Mouse (Mus musculus) C2C12 (cell line): ENCODE results near the gene 1700042G07Rik. TPM values are rescaled to one million over a fixed set of nuclear protein-coding genes. Genes with fewer than 3 reads are reported as not detected.

ENCODE experiments used
- H3K27me3 ChIP-seq: one replicate; pipeline ENCODE4 v1.6.1; 2011; ENCODE audit not compliant: control insufficient read depth, insufficient read depth, insufficient read length
- H3K36me3 ChIP-seq: one replicate; pipeline ENCODE4 v1.6.1; 2011; ENCODE audit not compliant: control insufficient read depth, insufficient read depth
- H3K4me3 ChIP-seq: one replicate; pipeline ENCODE4 v1.5.1; 2011; ENCODE audit warnings: mild to moderate bottlenecking, control low read depth; ENCODE audit not compliant: poor library complexity, insufficient read depth, severe bottlenecking
- H3K79me2 ChIP-seq: one replicate; pipeline ENCODE4 v1.6.1; 2011; ENCODE audit not compliant: control insufficient read depth, insufficient read depth
- H3K79me3 ChIP-seq: one replicate; pipeline ENCODE4 v1.6.1; 2011; ENCODE audit warnings: low read depth, control low read depth
- H3ac ChIP-seq: one replicate; pipeline ENCODE3; 2011; ENCODE audit warnings: low read depth; ENCODE audit not compliant: control insufficient read depth, insufficient read length
- CEBPB ChIP-seq: IDR thresholded peaks from one replicate; pipeline ENCODE4 v1.6.1; 2011; ENCODE audit warnings: low read depth, mild to moderate bottlenecking, control low read depth, moderate library complexity
- CTCF ChIP-seq: IDR thresholded peaks from one replicate; pipeline ENCODE4 v1.5.1; 2011; ENCODE audit not compliant: control insufficient read depth, insufficient read depth, insufficient read length
- FOSL1 ChIP-seq: IDR thresholded peaks from one replicate; pipeline ENCODE4 v1.8.0; 2011; ENCODE audit warnings: mild to moderate bottlenecking, low read length; ENCODE audit not compliant: poor library complexity, insufficient read depth, severe bottlenecking
- MAX ChIP-seq: IDR thresholded peaks from one replicate; pipeline ENCODE4 v1.6.1; 2011; ENCODE audit warnings: mild to moderate bottlenecking, control low read depth
- MYOD1 ChIP-seq: IDR thresholded peaks from one replicate; pipeline ENCODE4 v1.6.1; 2011; ENCODE audit warnings: low read depth; ENCODE audit not compliant: control insufficient read depth, insufficient read length
- MYOG ChIP-seq: IDR thresholded peaks from one replicate; pipeline ENCODE4 v1.6.1; 2011; ENCODE audit not compliant: control insufficient read depth, insufficient read length; ENCODE audit errors: extremely low read depth
- USF1 ChIP-seq: IDR thresholded peaks from one replicate; pipeline ENCODE4 v1.6.1; 2011; ENCODE audit warnings: low read depth, mild to moderate bottlenecking, control low read depth, moderate library complexity
- polyA plus RNA-seq: library from polyadenylated mRNA; unstranded; fragments of >200 nt; fragmentation: generic; extraction: Trizol; gene quantifications from one replicate; pipeline ENCODE4 v1.2.1, GENCODE M21; 2012; ENCODE audit warnings: missing spikeins

1700042G07Rik gene
- polyA plus RNA-seq, 1 experiment = not detected

DNA sequence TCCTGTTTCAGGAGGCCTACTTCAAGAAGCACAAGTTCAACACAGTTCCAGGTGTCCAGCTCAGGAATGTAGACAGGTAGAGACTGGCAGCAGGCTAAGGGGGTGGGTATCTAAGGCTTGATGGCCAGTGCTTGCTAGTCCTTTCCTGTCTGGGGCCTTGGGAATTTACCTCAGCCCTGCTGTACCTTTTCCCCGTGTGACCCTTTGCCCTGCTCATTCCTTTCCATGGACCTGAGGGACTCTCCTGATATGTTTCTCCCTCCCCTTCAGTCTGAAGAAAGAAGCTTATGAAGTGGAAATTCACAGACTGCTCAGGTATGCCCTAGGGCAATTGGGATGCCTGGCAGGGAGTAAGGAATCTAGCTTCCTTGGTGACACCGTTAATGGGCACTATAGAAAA, 15.3 kb upstream of the 1700042G07Rik start:
- no peak overlapping the region for H3ac ChIP-seq
- H3K27me3 ChIP-seq = no peaks in the 10 kb centered on the region
- peaks cover 90% of the 10 kb centered on the region for H3K36me3 ChIP-seq
- H3K4me3 ChIP-seq = no peak overlapping the region
- H3K79me3 ChIP-seq = peaks cover 4% of the 10 kb centered on the region
- TF ChIP-seq MAX (no peak), MYOD1 (no peak), MYOG (no peak), USF1 (no peak), FOSL1 (no peak), CEBPB (no peak), CTCF (no peak)
- peaks cover 11% of the 10 kb centered on the region for H3K79me2 ChIP-seq

DNA sequence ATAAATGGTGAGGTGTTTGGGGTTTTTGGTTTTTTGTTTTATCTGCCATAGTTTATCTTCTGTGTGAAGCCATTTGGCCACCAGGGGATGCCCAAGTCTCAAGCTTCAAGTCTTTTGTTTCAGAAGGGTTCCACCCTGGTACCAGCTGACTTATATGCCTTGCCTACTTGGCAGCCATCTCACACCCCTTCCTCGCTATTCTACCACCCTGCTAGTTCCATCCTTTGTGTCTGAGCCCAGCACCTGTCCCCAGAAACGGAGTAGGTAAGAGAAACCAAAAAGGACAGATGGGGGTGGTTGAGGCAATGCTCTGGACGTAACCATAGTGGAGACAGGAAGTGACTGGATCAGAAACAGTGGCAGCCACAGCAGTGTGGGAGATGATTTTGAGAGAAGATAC, 13.3 kb upstream of the 1700042G07Rik start:
- H3K79me3 ChIP-seq = no peaks in the 10 kb centered on the region
- no peak overlapping the region for H3ac ChIP-seq
- no peak overlapping the region for H3K4me3 ChIP-seq
- H3K36me3 ChIP-seq = peaks cover 69% of the 10 kb centered on the region
- TF ChIP-seq CTCF (no peak), CEBPB (no peak), USF1 (no peak), FOSL1 (no peak), MYOG (no peak), MAX (no peak), MYOD1 (no peak)
- H3K79me2 ChIP-seq = no peaks in the 10 kb centered on the region
- no peaks in the 10 kb centered on the region for H3K27me3 ChIP-seq

DNA sequence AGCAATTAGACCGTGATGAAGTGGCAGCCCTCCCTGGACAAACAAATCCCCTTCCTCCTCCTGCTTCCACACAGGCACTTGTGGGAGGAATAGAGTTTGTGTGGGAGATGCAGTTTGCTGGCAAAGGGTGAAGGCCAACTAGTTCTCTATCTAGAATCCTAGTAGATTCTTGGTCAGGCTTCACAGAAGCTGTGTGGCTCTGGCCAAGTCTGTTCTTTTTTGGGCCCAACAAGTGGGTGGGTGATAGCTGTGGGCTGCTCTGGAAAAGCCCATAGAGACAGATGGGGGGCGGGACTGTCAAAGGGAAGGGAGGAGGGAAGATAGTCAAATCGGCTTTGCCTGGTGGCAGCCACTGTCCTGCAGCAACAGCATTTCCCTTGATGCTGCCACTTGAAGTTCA, 12.4 kb upstream of the 1700042G07Rik start:
- TF ChIP-seq CEBPB = no peak
- H3K79me3 ChIP-seq = no peaks in the 10 kb centered on the region
- no peak overlapping the region for H3K4me3 ChIP-seq
- H3K36me3 ChIP-seq = peaks cover 62% of the 10 kb centered on the region
- H3K27me3 ChIP-seq = no peaks in the 10 kb centered on the region
- no peak overlapping the region for H3ac ChIP-seq
- no peaks in the 10 kb centered on the region for H3K79me2 ChIP-seq

- Histone ChIP-seq H3K79me2 (no peaks in the 10 kb centered on the region), H3K4me3 (no peak overlapping the region), H3K36me3 (peaks cover 48% of the 10 kb centered on the region), H3ac (no peak overlapping the region), H3K79me3 (no peaks in the 10 kb centered on the region), H3K27me3 (no peaks in the 10 kb centered on the region)
- TF ChIP-seq CTCF (no peak), CEBPB (no peak), USF1 (no peak), MAX (no peak), MYOG (no peak), FOSL1 (no peak), MYOD1 (no peak)
Observed at GRCm38 (mm10) chr4:116162142-116162541, 11.0 kb upstream of the 1700042G07Rik start.

GRCm38 (mm10) chr4:116164759-116165554, 8.2 kb upstream of the 1700042G07Rik start:
- H3ac ChIP-seq = no peak overlapping the region
- no peaks in the 10 kb centered on the region for H3K27me3 ChIP-seq
- no peaks in the 10 kb centered on the region for H3K79me2 ChIP-seq
- TF ChIP-seq MYOD1 (no peak), CTCF (no peak), MYOG (no peak), MAX (no peak), USF1 (no peak), FOSL1 (no peak), CEBPB (no peak)
- H3K4me3 ChIP-seq = no peak overlapping the region
- H3K79me3 ChIP-seq = no peaks in the 10 kb centered on the region
- peaks cover 21% of the 10 kb centered on the region for H3K36me3 ChIP-seq
